Mouse (Mus musculus): ENCODE data around the gene Mutyh. TPM values are rescaled to one million over a fixed set of nuclear protein-coding genes. Genes with fewer than 3 reads are reported as not detected.
A peak's percentile ranks its signal among the peaks of the same experiment; 100 is the strongest.

Mutyh gene
- 11.6 and 12.0 TPM in 2 replicates for polyA plus RNA-seq (2015; fragmentation: Nextera tagmentation; extraction: Ambion mirVana)

- peaks cover 9% of the 10 kb centered on the region for H3K4me1 ChIP-seq (ENCODE audit: control insufficient read depth, insufficient read depth, low read length)
- no peaks in the 10 kb centered on the region for H3K27me3 ChIP-seq (ENCODE audit: control insufficient read depth, insufficient read depth, low read length)
- under 1% methylated on average over 58 of the region's 58 CpGs for WGBS
- peak within 1 kb of the TSS; percentile 67 for H3K4me2 ChIP-seq (ENCODE audit: low read depth, low read length)
- peak within 1 kb of the TSS; percentile 93 for H3K27ac ChIP-seq (ENCODE audit: low read length)
- peak; percentile 99 for ATAC-seq (ENCODE audit: insufficient read depth, low FRiP score)
- peak within 1 kb of the TSS; percentile 92 for H3K4me3 ChIP-seq (replicated peaks; ENCODE audit: low read length)
- peaks cover 14% of the 10 kb centered on the region; the same call in 1 of the 2 replicates for H3K36me3 ChIP-seq (ENCODE audit: control insufficient read depth, insufficient read depth, low read length)
- no peaks in the 10 kb centered on the region for H3K9me3 ChIP-seq (replicated peaks; ENCODE audit: control insufficient read depth, low read length)
- H3K9ac ChIP-seq (ENCODE audit: low read length), result peak within 1 kb of the TSS; percentile 88
Measured at GRCm38 (mm10) chr4:116807197-116808129, at the start of gene Mutyh, which contains the start of gene Toe1. TSS of gene Mutyh (plus strand) at chr4:116807723. TSS of gene Toe1 (minus strand) at chr4:116807640.

GRCm38 (mm10) chr4:116761914-116762313 lies 45.6 kb upstream of the Mutyh start:
- Histone ChIP-seq H3K9ac (ENCODE audit: low read length) (no peak overlapping the region), H3K27me3 (ENCODE audit: control insufficient read depth, insufficient read depth, low read length) (no peaks in the 10 kb centered on the region), H3K9me3 (replicated peaks; ENCODE audit: control insufficient read depth, low read length) (no peaks in the 10 kb centered on the region), H3K4me3 (replicated peaks; ENCODE audit: low read length) (no peak overlapping the region), H3K27ac (ENCODE audit: low read length) (no peak overlapping the region), H3K4me1 (ENCODE audit: control insufficient read depth, insufficient read depth, low read length) (no peaks in the 10 kb centered on the region), H3K4me2 (ENCODE audit: low read depth, low read length) (no peak overlapping the region), H3K36me3 (ENCODE audit: control insufficient read depth, insufficient read depth, low read length) (no peaks in the 10 kb centered on the region)
- ATAC-seq (ENCODE audit: insufficient read depth, low FRiP score), result no peak
- 77% methylated on average over 2 of the region's 2 CpGs for WGBS

- Histone ChIP-seq H3K4me2 (ENCODE audit: low read depth, low read length) (no peak overlapping the region), H3K4me3 (replicated peaks; ENCODE audit: low read length) (no peak overlapping the region), H3K9ac (ENCODE audit: low read length) (no peak overlapping the region), H3K36me3 (ENCODE audit: control insufficient read depth, insufficient read depth, low read length) (no peaks in the 10 kb centered on the region), H3K27ac (ENCODE audit: low read length) (no peak overlapping the region), H3K9me3 (replicated peaks; ENCODE audit: control insufficient read depth, low read length) (no peaks in the 10 kb centered on the region), H3K27me3 (ENCODE audit: control insufficient read depth, insufficient read depth, low read length) (no peaks in the 10 kb centered on the region), H3K4me1 (ENCODE audit: control insufficient read depth, insufficient read depth, low read length) (no peaks in the 10 kb centered on the region)
- WGBS, result 87% methylated on average over 5 of the region's 5 CpGs
- ATAC-seq (ENCODE audit: insufficient read depth, low FRiP score), result no peak
Measured at GRCm38 (mm10) chr4:116764001-116764400, 43.5 kb upstream of the Mutyh start.

GRCm38 (mm10) chr4:116768510-116768909 lies 39.0 kb upstream of the Mutyh start:
- ATAC-seq (ENCODE audit: insufficient read depth, low FRiP score), result no peak
- no peak overlapping the region for H3K9ac ChIP-seq (ENCODE audit: low read length)
- H3K4me3 ChIP-seq (replicated peaks; ENCODE audit: low read length), result no peak overlapping the region
- no peaks in the 10 kb centered on the region for H3K36me3 ChIP-seq (ENCODE audit: control insufficient read depth, insufficient read depth, low read length)
- no peaks in the 10 kb centered on the region for H3K4me1 ChIP-seq (ENCODE audit: control insufficient read depth, insufficient read depth, low read length)
- H3K4me2 ChIP-seq (ENCODE audit: low read depth, low read length), result no peak overlapping the region
- WGBS, result 90% methylated on average over 5 of the region's 5 CpGs
- no peaks in the 10 kb centered on the region for H3K9me3 ChIP-seq (replicated peaks; ENCODE audit: control insufficient read depth, low read length)
- no peaks in the 10 kb centered on the region for H3K27me3 ChIP-seq (ENCODE audit: control insufficient read depth, insufficient read depth, low read length)
- no peak overlapping the region for H3K27ac ChIP-seq (ENCODE audit: low read length)

GRCm38 (mm10) chr4:116769060-116769459 lies 38.5 kb upstream of the Mutyh start:
- H3K4me3 ChIP-seq (replicated peaks; ENCODE audit: low read length), result no peak overlapping the region
- ATAC-seq (ENCODE audit: insufficient read depth, low FRiP score), result no peak
- no peaks in the 10 kb centered on the region for H3K27me3 ChIP-seq (ENCODE audit: control insufficient read depth, insufficient read depth, low read length)
- no peak overlapping the region for H3K9ac ChIP-seq (ENCODE audit: low read length)
- no peaks in the 10 kb centered on the region for H3K4me1 ChIP-seq (ENCODE audit: control insufficient read depth, insufficient read depth, low read length)
- H3K36me3 ChIP-seq (ENCODE audit: control insufficient read depth, insufficient read depth, low read length), result no peaks in the 10 kb centered on the region
- H3K9me3 ChIP-seq (replicated peaks; ENCODE audit: control insufficient read depth, low read length), result no peaks in the 10 kb centered on the region
- no peak overlapping the region for H3K4me2 ChIP-seq (ENCODE audit: low read depth, low read length)
- H3K27ac ChIP-seq (ENCODE audit: low read length), result no peak overlapping the region

- H3K9ac ChIP-seq (ENCODE audit: low read length), result no peak overlapping the region
- no peak overlapping the region for H3K4me3 ChIP-seq (replicated peaks; ENCODE audit: low read length)
- H3K27me3 ChIP-seq (ENCODE audit: control insufficient read depth, insufficient read depth, low read length), result no peaks in the 10 kb centered on the region
- H3K27ac ChIP-seq (ENCODE audit: low read length), result no peak overlapping the region
- ATAC-seq (ENCODE audit: insufficient read depth, low FRiP score), result no peak
- H3K4me2 ChIP-seq (ENCODE audit: low read depth, low read length), result no peak overlapping the region
- no peaks in the 10 kb centered on the region for H3K36me3 ChIP-seq (ENCODE audit: control insufficient read depth, insufficient read depth, low read length)
- no peaks in the 10 kb centered on the region for H3K4me1 ChIP-seq (ENCODE audit: control insufficient read depth, insufficient read depth, low read length)
- WGBS, result 91% methylated on average over 5 of the region's 5 CpGs
- H3K9me3 ChIP-seq (replicated peaks; ENCODE audit: control insufficient read depth, low read length), result no peaks in the 10 kb centered on the region
Measured at GRCm38 (mm10) chr4:116776391-116776790, 31.1 kb upstream of the Mutyh start.

GRCm38 (mm10) chr4:116777079-116777478 lies 30.4 kb upstream of the Mutyh start:
- 82% methylated on average over 3 of the region's 3 CpGs for WGBS
- Histone ChIP-seq H3K9ac (ENCODE audit: low read length) (no peak overlapping the region), H3K4me1 (ENCODE audit: control insufficient read depth, insufficient read depth, low read length) (no peaks in the 10 kb centered on the region), H3K9me3 (replicated peaks; ENCODE audit: control insufficient read depth, low read length) (no peaks in the 10 kb centered on the region), H3K36me3 (ENCODE audit: control insufficient read depth, insufficient read depth, low read length) (no peaks in the 10 kb centered on the region), H3K4me2 (ENCODE audit: low read depth, low read length) (no peak overlapping the region), H3K4me3 (replicated peaks; ENCODE audit: low read length) (no peak overlapping the region), H3K27ac (ENCODE audit: low read length) (no peak overlapping the region), H3K27me3 (ENCODE audit: control insufficient read depth, insufficient read depth, low read length) (no peaks in the 10 kb centered on the region)
- ATAC-seq (ENCODE audit: insufficient read depth, low FRiP score), result no peak

- WGBS, result 62% methylated on average over 2 of the region's 2 CpGs
- Histone ChIP-seq H3K9me3 (replicated peaks; ENCODE audit: control insufficient read depth, low read length) (no peaks in the 10 kb centered on the region), H3K4me3 (replicated peaks; ENCODE audit: low read length) (no peak overlapping the region), H3K27ac (ENCODE audit: low read length) (no peak overlapping the region), H3K9ac (ENCODE audit: low read length) (no peak overlapping the region), H3K36me3 (ENCODE audit: control insufficient read depth, insufficient read depth, low read length) (no peaks in the 10 kb centered on the region), H3K4me2 (ENCODE audit: low read depth, low read length) (no peak overlapping the region), H3K27me3 (ENCODE audit: control insufficient read depth, insufficient read depth, low read length) (no peaks in the 10 kb centered on the region), H3K4me1 (ENCODE audit: control insufficient read depth, insufficient read depth, low read length) (no peaks in the 10 kb centered on the region)
- no peak for ATAC-seq (ENCODE audit: insufficient read depth, low FRiP score)
Measured at GRCm38 (mm10) chr4:116780541-116780940, 27.0 kb upstream of the Mutyh start.

GRCm38 (mm10) chr4:116781366-116781765 lies 26.2 kb upstream of the Mutyh start:
- no peak overlapping the region for H3K9ac ChIP-seq (ENCODE audit: low read length)
- no peak overlapping the region for H3K27ac ChIP-seq (ENCODE audit: low read length)
- 53% methylated on average over 2 of the region's 2 CpGs for WGBS
- ATAC-seq (ENCODE audit: insufficient read depth, low FRiP score), result no peak
- H3K4me1 ChIP-seq (ENCODE audit: control insufficient read depth, insufficient read depth, low read length), result no peaks in the 10 kb centered on the region
- H3K4me2 ChIP-seq (ENCODE audit: low read depth, low read length), result no peak overlapping the region
- H3K9me3 ChIP-seq (replicated peaks; ENCODE audit: control insufficient read depth, low read length), result no peaks in the 10 kb centered on the region
- no peaks in the 10 kb centered on the region for H3K27me3 ChIP-seq (ENCODE audit: control insufficient read depth, insufficient read depth, low read length)
- no peaks in the 10 kb centered on the region for H3K36me3 ChIP-seq (ENCODE audit: control insufficient read depth, insufficient read depth, low read length)
- no peak overlapping the region for H3K4me3 ChIP-seq (replicated peaks; ENCODE audit: low read length)
